Mouse (Mus musculus): ENCODE measurements at regions not wholly inside any gene's neighbourhood (a gene's known extent, or its start where the extent isn't known, plus 50 kb on each side); places are given as distances from the start of the nearest gene placed in this dataset.

- ATAC-seq (ENCODE audit: low TSS enrichment), result no peak
Observed at GRCm38 (mm10) chr2:128301709-128302108, 175.9 kb downstream of the Bcl2l11 start.

GRCm38 (mm10) chr2:128304063-128304712 lies 178.3 kb downstream of the Bcl2l11 start:
- no peak for ATAC-seq (ENCODE audit: low TSS enrichment)

DNA sequence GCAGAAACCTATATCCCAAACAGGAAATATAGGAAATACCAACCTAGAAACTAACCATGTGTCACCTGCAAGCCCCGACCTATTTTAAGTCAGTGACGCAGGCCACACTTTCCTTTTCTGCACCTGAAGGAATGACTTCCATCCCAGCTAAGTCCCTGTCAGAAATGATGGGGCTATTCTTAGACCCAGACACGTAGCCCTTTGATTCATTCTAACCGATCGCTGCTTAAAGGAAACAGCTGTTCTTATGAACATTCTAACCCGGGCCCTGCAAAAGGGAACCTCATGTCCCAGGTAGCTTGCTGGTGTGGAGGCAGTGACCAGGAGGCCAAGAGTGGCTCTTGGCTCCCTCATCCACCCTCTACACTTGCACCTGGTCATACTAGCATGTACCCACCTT lies 180.9 kb downstream of the Bcl2l11 start:
- ATAC-seq (ENCODE audit: low TSS enrichment), result no peak

- ATAC-seq (ENCODE audit: low TSS enrichment), result peak; percentile 48
Observed at GRCm38 (mm10) chr2:128309541-128310030, 183.7 kb downstream of the Bcl2l11 start.

- ATAC-seq (ENCODE audit: low TSS enrichment), result peak; percentile 93
Observed at GRCm38 (mm10) chr2:128310081-128310480, 184.2 kb downstream of the Bcl2l11 start.

DNA sequence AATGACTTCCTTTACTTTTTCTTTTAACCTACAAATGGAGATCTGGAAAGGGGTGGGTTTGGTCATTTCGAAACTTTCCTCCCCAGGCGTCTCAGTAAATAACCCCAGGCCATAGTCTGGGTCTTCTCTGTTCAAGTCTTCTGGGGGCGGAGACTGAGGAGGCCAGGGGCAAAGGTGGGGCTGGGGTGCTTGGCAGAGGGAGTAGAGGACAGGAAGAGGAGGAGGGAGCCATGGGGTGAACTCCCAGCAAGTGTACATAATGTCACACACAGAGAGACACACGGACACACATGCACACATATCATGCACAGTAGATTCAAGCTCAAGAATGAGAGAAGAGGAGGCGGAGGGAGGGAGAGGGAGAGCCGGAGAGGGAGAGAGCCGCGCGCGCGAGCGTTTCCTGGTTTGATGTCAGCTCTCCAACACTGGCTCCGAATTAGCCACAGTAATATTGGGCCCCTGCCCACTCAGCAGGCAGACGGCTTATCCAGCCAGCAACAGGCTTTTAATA lies 186.3 kb downstream of the Bcl2l11 start:
- ATAC-seq (ENCODE audit: low TSS enrichment), result peak; percentile 36; the same call in 1 of the 2 replicates

- no peak for ATAC-seq (ENCODE audit: low TSS enrichment)
Observed at GRCm38 (mm10) chr2:128312659-128313581, 187.1 kb downstream of the Bcl2l11 start.

DNA sequence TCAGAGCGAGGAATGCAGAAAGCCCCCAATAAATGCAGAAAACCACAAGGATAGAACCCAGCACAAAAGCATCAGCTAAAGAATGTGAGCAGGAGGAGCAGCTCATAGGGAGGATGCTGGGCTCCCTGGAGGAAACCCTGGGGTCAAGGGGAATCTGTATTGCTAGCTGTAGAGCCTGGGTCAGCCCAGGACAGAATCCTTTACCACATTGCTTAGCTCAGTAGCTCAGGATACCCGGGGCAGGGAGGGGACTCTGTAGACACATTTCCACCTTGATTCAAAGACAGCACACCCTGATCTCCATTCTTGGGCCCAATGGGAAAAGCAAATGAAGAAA lies 187.7 kb downstream of the Bcl2l11 start:
- ATAC-seq (ENCODE audit: low TSS enrichment), result no peak

DNA sequence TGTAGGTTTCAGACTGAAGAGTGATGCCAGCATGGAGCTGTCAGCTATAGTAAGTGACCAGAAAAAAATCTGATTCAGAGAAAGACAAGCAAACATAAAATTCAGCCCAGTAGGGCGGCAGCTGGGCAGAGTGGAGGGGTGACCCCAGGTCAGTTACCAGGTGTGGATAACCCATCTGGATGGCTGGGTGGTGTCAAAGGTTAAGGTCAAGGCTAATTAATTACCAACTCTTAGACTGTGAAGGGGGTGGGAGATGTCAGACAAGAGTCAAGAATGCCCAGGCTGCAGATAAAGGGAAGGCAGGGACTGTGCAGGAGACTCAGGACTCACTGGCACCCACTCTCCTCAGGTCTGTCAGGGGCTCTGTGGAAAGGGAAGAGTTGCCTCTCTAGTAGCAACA lies 188.1 kb downstream of the Bcl2l11 start:
- ATAC-seq (ENCODE audit: low TSS enrichment), result no peak

GRCm38 (mm10) chr2:128316516-128316915 lies 190.7 kb downstream of the Bcl2l11 start:
- ATAC-seq (ENCODE audit: low TSS enrichment), result no peak

- ATAC-seq (ENCODE audit: low TSS enrichment), result no peak
Observed at GRCm38 (mm10) chr2:128318266-128318665, 192.4 kb downstream of the Bcl2l11 start.

GRCm38 (mm10) chr2:128318956-128319355 lies 193.1 kb downstream of the Bcl2l11 start:
- no peak for ATAC-seq (ENCODE audit: low TSS enrichment)

- no peak for ATAC-seq (ENCODE audit: low TSS enrichment)
Observed at GRCm38 (mm10) chr2:128321475-128321874, 195.6 kb downstream of the Bcl2l11 start.

DNA sequence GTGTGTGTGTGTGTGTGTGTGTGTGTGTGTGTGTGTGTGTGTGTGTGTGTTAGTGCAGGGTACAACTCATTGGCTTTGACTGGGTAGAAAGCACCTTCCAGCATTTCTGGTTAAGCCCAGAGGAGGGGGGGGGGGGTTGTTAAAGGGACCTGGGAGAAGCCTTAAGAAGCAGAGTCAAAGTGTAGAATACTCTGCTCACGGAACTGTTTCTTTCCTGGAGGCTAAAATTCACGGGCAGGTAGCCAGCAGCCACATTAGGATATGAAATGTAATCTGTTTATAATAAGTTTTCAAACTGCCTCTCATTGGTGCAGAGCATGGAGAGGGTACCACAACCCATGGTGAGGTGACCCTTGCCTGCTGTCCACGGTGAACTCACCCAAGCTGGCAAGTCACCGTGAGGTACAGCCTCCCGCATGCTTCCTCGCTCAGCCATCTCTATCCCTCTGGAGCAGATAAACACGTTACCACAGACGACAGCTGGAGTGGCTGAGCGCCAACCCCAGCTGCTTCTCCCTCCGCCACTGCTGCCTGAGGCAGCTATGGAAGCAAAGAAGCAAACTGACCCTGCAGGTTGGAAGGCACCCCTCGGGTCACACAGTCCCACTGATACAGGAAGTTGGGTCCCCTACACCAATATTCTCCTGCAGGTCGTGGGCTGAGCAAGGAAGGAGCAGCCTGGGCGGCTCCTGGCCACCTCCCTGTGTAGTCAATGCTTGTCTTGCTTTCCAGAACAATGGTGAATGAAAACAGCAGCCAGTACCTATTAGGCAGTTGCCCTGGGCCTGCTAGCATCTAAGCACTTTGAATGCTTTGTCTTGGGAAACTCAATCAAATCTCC lies 198.6 kb downstream of the Bcl2l11 start:
- peak; percentile 44; the same call in 1 of the 2 replicates for ATAC-seq (ENCODE audit: low TSS enrichment)

DNA sequence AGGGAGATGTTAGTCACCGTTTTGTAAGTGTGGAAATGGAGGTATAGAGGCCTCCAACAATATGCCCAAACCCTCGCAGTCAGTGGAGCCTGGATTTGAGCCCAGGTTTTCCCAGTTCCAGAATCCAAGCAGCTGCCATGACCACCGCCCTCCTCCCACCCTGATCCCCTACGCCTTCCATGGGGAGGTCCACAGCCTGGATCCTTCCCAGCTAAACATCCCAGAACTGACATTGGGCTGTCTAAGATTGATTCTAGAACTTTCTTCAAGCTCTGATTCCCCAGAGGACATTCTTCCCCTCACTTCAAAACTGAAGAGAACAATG lies 199.2 kb downstream of the Bcl2l11 start:
- 0 out of 2 replicates have a peak, but pooled peaks have one; percentile 4 for ATAC-seq (ENCODE audit: low TSS enrichment)

- ATAC-seq (ENCODE audit: low TSS enrichment), result no peak
Observed at GRCm38 (mm10) chr2:128325456-128325855, 199.6 kb downstream of the Bcl2l11 start.

DNA sequence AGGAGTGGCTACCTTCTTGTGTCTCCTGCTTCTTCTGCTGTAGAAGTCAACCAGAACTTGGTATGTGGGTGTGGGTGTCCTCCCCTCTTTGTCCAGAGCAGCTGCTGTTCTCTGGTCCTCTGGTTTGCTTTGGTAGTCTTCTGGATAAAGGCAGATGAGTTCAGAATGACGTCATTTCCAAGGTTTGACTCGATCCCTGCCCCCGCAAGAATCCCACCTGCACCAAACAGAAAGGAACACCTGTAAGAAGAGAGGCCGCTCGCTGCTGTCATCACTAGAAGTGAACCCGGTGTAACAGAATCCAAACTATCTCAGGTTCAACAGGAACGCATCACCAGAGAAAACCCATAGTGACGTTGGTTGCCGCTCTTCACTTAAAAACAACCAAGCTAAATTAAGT lies 205.0 kb downstream of the Bcl2l11 start:
- no peak for ATAC-seq (ENCODE audit: low TSS enrichment)

DNA sequence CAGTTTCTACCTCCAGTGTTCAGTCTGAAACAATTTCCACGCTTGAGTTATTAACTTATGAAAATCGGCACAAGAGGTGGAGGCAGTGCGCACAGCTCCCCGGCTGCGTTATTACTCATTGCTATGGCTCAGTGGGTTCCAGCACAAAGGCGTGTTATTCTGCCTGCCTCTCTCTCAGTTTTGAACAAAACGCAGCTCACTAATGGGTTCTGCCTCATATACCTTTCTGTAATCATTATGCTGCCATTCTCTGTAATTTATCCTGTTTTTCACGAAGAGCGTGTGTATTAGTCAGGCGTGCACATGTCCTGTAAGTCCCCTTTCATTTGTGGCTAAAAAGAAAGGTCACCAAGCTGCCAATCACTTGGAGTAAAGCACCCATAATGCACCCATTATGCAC lies 205.4 kb downstream of the Bcl2l11 start:
- no peak for ATAC-seq (ENCODE audit: low TSS enrichment)

DNA sequence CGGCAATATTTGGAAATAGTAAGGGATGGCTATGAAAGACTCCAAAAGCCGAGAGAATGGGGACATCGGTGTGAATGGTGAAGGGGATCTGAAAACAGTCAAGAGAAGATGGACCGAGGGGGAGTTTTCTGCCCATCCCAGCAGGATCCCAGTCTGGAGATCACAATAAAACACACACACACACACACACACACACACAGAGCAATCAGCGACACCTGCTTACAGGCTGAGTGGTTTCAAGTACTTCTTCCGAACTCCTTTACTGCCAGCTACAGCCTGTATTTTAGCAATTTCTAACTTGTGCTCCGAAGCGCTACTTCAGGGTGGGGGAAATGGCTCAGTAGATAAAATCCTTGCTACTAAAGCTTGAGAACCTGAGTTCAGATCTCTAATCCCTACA lies 205.8 kb downstream of the Bcl2l11 start:
- ATAC-seq (ENCODE audit: low TSS enrichment), result no peak

- peak; percentile 85 for ATAC-seq (ENCODE audit: low TSS enrichment)
Observed at GRCm38 (mm10) chr2:128333401-128334142, 207.7 kb downstream of the Bcl2l11 start.

DNA sequence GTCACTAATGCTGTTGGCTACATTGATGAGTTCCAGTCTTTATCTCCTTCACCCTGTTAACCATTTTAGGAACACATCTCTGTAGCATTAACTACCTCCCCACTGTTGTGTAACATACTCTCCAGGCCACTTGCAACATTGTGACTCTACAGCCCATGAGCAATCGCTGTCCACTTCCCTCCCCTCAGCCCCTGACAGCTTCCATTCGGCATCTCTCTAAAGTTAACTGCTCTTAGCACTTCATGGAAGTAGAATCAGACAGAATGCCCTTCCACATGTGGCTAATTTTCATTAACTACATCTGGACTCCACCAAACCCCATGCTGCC lies 208.3 kb downstream of the Bcl2l11 start:
- ATAC-seq (ENCODE audit: low TSS enrichment), result no peak
